Mouse (Mus musculus): Measurements from ENCODE around the gene Ms4a6d.
"Not testable (repeated sequence)": the region's sequence is repeated elsewhere in the genome, so short reads cannot be mapped to it uniquely, and the experiment has no call there.

The Ms4a6d gene

DNA sequence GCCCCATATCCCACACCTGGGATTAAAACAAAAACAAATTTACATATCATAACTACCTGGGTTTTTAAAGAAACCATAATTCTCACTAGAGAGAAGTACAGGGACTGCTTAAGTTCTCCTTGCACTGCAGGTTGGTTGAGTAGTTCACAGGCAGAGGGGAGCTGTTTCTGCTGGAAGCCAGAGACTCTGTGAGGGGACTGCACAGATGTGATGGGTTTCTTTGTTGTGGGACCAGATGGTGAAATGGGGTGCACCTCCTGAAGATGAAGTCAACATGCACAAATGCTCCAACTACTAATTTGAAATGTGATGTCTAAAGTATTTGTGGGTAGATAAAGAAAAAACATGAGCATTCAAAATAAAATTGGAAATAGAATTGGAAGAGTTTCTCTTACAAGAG lies 56.7 kb downstream of the Ms4a6d start:
- peak; percentile 68 for DNase-seq

DNA sequence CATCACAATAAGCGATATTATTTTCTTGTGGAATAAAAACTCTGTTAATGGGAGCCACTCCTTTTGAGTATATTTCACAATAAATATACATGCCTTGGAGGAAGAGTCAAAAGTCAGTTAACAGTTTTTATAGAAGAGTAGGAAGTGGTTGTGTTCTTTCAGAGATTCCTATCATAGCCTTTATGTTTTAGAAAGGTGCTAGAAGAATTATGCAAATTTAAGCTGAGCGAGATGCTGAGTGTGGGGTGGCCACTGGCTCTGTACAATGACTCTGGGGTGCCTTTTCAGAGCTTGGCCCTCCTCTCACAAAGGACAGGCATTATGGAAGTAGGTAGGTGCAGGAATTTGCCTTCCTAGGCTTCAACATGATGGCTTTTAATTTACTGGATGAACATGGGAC lies 60.3 kb downstream of the Ms4a6d start:
- not testable (repeated sequence) for DNase-seq

DNA sequence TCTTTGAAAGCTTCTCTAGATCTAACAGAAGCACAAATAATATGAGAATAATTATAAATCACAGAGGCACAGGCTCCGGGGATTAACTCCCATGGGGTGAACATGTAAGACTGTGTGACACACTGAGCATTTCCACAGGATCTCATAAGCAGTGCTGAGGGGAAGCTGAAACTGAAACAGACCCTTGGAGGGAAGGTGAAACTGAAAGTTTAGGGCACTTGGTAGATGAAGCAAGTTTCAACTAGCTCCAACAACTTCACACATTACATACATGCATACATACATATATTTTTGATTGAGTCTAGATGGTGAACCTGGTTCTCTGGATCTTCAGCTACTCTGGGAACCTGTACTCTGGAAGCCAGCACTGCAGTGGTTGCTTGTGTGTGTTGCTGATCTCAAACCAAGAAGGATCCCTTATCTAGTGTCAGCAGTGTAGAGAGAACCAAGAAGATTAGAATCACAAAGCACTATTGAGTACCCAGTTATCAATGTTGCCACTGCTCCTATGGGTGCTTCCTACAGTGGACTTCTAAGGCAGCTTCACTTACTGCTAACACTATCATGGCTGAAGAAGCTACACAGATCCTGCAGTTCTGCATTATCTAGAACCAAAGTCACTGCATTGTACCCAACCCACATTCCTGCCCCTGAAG lies 64.4 kb downstream of the Ms4a6d start:
- peak; percentile 60 for DNase-seq

DNA sequence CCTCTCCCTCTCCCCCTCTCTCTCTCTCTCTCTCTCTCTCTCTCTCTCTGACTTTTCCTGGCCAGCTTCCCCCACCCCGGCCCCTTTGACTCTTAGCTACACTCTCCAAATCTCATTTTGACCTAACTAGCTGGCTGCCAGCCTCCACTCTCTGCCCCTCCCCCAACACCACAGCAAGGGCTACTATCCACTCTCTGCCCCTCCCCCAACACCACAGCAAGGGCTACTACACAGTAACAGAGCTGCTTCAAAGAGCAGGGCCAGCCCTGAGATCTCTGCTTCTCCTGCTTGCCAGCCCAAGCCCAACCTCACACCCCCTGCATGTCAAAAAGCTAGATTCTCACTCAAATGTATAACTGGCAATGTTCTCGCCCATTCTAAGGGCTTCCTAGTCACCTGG lies 67.3 kb downstream of the Ms4a6d start:
- DNase-seq = no peak
